ENCODE assay signal across 8 mouse cellular contexts in the genomic region with DNA sequence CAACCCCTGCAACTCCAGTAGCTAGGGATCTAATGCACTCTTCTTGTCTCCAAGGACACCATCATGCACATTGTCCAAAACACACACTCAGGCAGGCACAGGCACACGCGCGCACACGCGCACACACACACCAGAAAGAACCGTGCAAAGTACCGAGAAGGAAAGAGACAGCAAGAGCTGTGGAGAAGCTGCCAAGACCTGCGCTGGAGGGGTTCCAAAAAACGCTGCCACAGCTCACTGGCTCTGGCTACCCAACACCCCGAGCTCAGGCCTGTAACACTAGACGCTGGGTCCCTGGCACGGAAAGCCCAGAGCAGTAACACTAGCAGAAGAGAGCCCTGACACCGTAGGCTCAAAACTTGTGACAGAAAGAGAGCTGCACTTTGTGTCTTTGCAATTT. TPM values are rescaled to one million over a fixed set of nuclear protein-coding genes. Genes with fewer than 3 reads are reported as not detected.
DNase-seq lines count a peak whose midpoint lies in the region; ATAC-seq and TF ChIP-seq lines count a peak whose summit lies in the region.

No protein-coding gene starts in this region.

- no peak overlapping the region for H3K4me2 ChIP-seq in hindbrain, postnatal 0 days (ENCODE audit: low read depth, low read length)
- H3K4me2 ChIP-seq in hindbrain, embryonic 11.5 days (replicated peaks; ENCODE audit: low read depth, low read length): no peak overlapping the region

- no peak for TF ChIP-seq POLR2A in brain, embryonic 14.5 days (IDR thresholded peaks at IDR 0.05; ENCODE audit: borderline replicate concordance, extremely low read depth, insufficient read depth, insufficient read length, poor library complexity, severe bottlenecking)

- 63% methylated on average over 13 of the region's 13 CpGs for WGBS in hindbrain, postnatal 0 days
- WGBS in hindbrain, embryonic 11.5 days: 95% methylated on average over 13 of the region's 13 CpGs

- no peaks in the 10 kb centered on the region for H3K4me1 ChIP-seq in hindbrain, postnatal 0 days (ENCODE audit: insufficient read depth, low read length)
- no peaks in the 10 kb centered on the region for H3K4me1 ChIP-seq in hindbrain, embryonic 11.5 days (replicated peaks; ENCODE audit: control insufficient read depth, insufficient read depth, low read length)

- H3K9me3 ChIP-seq in hindbrain, postnatal 0 days (ENCODE audit: low read length): no peaks in the 10 kb centered on the region
- H3K9me3 ChIP-seq in hindbrain, embryonic 11.5 days (ENCODE audit: control insufficient read depth, low read length): no peaks in the 10 kb centered on the region

- ATAC-seq in hindbrain, postnatal 0 days: peak; percentile 72
- no peak for ATAC-seq in hindbrain, embryonic 11.5 days (ENCODE audit: low FRiP score)
- no peak for ATAC-seq in CD4-positive, CD25-positive, alpha-beta regulatory T cell, adult 4 months

- H3K9ac ChIP-seq in hindbrain, postnatal 0 days (replicated peaks; ENCODE audit: low read length): no peak overlapping the region
- H3K9ac ChIP-seq in hindbrain, embryonic 11.5 days (ENCODE audit: low read depth, low read length): no peak overlapping the region

- no peaks in the 10 kb centered on the region for H3K27me3 ChIP-seq in hindbrain, postnatal 0 days (ENCODE audit: insufficient read depth, low read length)
- H3K27me3 ChIP-seq in hindbrain, embryonic 11.5 days (ENCODE audit: control insufficient read depth, insufficient read depth, low read length): no peaks in the 10 kb centered on the region

- peaks cover 20% of the 10 kb centered on the region; the same call in 1 of the 2 replicates for H3K36me3 ChIP-seq in hindbrain, postnatal 0 days (ENCODE audit: insufficient read depth, low read length)
- peaks cover 7% of the 10 kb centered on the region; the same call in 1 of the 2 replicates for H3K36me3 ChIP-seq in hindbrain, embryonic 11.5 days (ENCODE audit: control insufficient read depth, insufficient read depth, low read length)

- DNase-seq in hindbrain, postnatal 0 days (ENCODE audit: low spot score): peak; percentile 76
- no peak for DNase-seq in hindbrain, embryonic 11.5 days (ENCODE audit: low spot score)
- peak; percentile 59 for DNase-seq in brain, embryonic 14.5 days (ENCODE audit: low read depth)
- DNase-seq in gastrocnemius, postnatal 25 days: peak; percentile 86
- peak; percentile 90 for DNase-seq in kidney, postnatal 14 days
- peak; percentile 46 for DNase-seq in right cerebral cortex, adult 18-20 months
- no peak for DNase-seq in spleen, adult 18-20 months

- no peak for TF ChIP-seq CTCF in hindbrain, postnatal 0 days (IDR thresholded peaks at IDR 0.05; ENCODE audit: low read depth)
- no peak for TF ChIP-seq CTCF in brain, embryonic 14.5 days (IDR thresholded peaks at IDR 0.05; ENCODE audit: borderline replicate concordance, extremely low read depth, insufficient read depth, insufficient read length)

- H3K27ac ChIP-seq in hindbrain, postnatal 0 days: no peak overlapping the region
- H3K27ac ChIP-seq in hindbrain, embryonic 11.5 days (ENCODE audit: low read depth, low read length): no peak overlapping the region

- H3K4me3 ChIP-seq in hindbrain, postnatal 0 days (ENCODE audit: low read length): no peak overlapping the region
- no peak overlapping the region for H3K4me3 ChIP-seq in hindbrain, embryonic 11.5 days (ENCODE audit: low read depth, low read length)

RNA-seq across cellular contexts. Expression of gene Aasdh, which starts 18.1 kb away (rescaled TPM):
- total RNA-seq in hindbrain, postnatal 0 days (2014; rRNA removed): 9.9 and 15.1 TPM in 2 replicates
- 10.2 and 12.8 TPM in 2 replicates for polyA plus RNA-seq in hindbrain, postnatal 0 days (2015; fragmentation: Nextera tagmentation; extraction: Ambion mirVana)
- polyA plus RNA-seq in hindbrain, embryonic 11.5 days (2014; fragmentation: Nextera tagmentation; extraction: Ambion mirVana): 17.2 and 18.9 TPM in 2 replicates
- polyA plus RNA-seq in brain, embryonic 14.5 days (2012; rRNA removed): 27.9 and 29.5 TPM in 2 replicates
- total RNA-seq in gastrocnemius, postnatal 25 days (2021): 1 to 10 TPM; 7.3 to 7.8 TPM
- polyA plus RNA-seq in CD4-positive, CD25-positive, alpha-beta regulatory T cell, adult 4 months (2017; shearing (Covaris generic)): 10 to 100 TPM; 17.2 to 24.9 TPM

RNA-seq across cellular contexts. Expression of gene Paics, which starts 27.7 kb away (rescaled TPM):
- total RNA-seq in hindbrain, postnatal 0 days (2014; rRNA removed): 114 and 129 TPM in 2 replicates
- 166 and 176 TPM in 2 replicates for polyA plus RNA-seq in hindbrain, postnatal 0 days (2015; fragmentation: Nextera tagmentation; extraction: Ambion mirVana)
- polyA plus RNA-seq in hindbrain, embryonic 11.5 days (2014; fragmentation: Nextera tagmentation; extraction: Ambion mirVana): 351 and 390 TPM in 2 replicates
- polyA plus RNA-seq in brain, embryonic 14.5 days (2012; rRNA removed): 94.4 and 103 TPM in 2 replicates
- total RNA-seq in gastrocnemius, postnatal 25 days (2021): 100 to 1,000 TPM; 110 to 117 TPM
- 100 to 1,000 TPM; 181 to 184 TPM for polyA plus RNA-seq in CD4-positive, CD25-positive, alpha-beta regulatory T cell, adult 4 months (2017; shearing (Covaris generic))

RNA-seq across cellular contexts. Expression of gene Ppat, which starts 27.9 kb away (rescaled TPM):
- total RNA-seq in hindbrain, postnatal 0 days (2014; rRNA removed): 7.4 and 13.0 TPM in 2 replicates
- polyA plus RNA-seq in hindbrain, postnatal 0 days (2015; fragmentation: Nextera tagmentation; extraction: Ambion mirVana): 10.7 and 12.2 TPM in 2 replicates
- 31.3 and 36.1 TPM in 2 replicates for polyA plus RNA-seq in hindbrain, embryonic 11.5 days (2014; fragmentation: Nextera tagmentation; extraction: Ambion mirVana)
- polyA plus RNA-seq in brain, embryonic 14.5 days (2012; rRNA removed): 9.3 and 10.3 TPM in 2 replicates
- total RNA-seq in gastrocnemius, postnatal 25 days (2021): 10 to 100 TPM; 17.7 to 18.7 TPM
- polyA plus RNA-seq in CD4-positive, CD25-positive, alpha-beta regulatory T cell, adult 4 months (2017; shearing (Covaris generic)): 10 to 100 TPM; 30.8 to 35.9 TPM

RNA-seq across cellular contexts. Expression of gene Srp72, which starts 51.1 kb away (rescaled TPM):
- total RNA-seq in hindbrain, postnatal 0 days (2014; rRNA removed): 53.0 and 55.2 TPM in 2 replicates
- polyA plus RNA-seq in hindbrain, postnatal 0 days (2015; fragmentation: Nextera tagmentation; extraction: Ambion mirVana): 72.9 and 78.7 TPM in 2 replicates
- 77.3 and 82.3 TPM in 2 replicates for polyA plus RNA-seq in hindbrain, embryonic 11.5 days (2014; fragmentation: Nextera tagmentation; extraction: Ambion mirVana)
- polyA plus RNA-seq in brain, embryonic 14.5 days (2012; rRNA removed): 69.3 and 77.8 TPM in 2 replicates
- total RNA-seq in gastrocnemius, postnatal 25 days (2021): 10 to 100 TPM; 51.3 to 53.1 TPM
- 100 to 1,000 TPM; 134 to 144 TPM for polyA plus RNA-seq in CD4-positive, CD25-positive, alpha-beta regulatory T cell, adult 4 months (2017; shearing (Covaris generic))

Comparison
In these comparisons a context has a peak if more than half of its experiments do, and no peak if none do; other contexts are left out.
1. DNase-seq: peak in hindbrain, postnatal 0 days (single experiment), brain, embryonic 14.5 days (single experiment), gastrocnemius, postnatal 25 days (single experiment), kidney, postnatal 14 days (single experiment) and right cerebral cortex, adult 18-20 months (single experiment); none in hindbrain, embryonic 11.5 days (single experiment) and spleen, adult 18-20 months (0 of 2).